In the genomic region with DNA sequence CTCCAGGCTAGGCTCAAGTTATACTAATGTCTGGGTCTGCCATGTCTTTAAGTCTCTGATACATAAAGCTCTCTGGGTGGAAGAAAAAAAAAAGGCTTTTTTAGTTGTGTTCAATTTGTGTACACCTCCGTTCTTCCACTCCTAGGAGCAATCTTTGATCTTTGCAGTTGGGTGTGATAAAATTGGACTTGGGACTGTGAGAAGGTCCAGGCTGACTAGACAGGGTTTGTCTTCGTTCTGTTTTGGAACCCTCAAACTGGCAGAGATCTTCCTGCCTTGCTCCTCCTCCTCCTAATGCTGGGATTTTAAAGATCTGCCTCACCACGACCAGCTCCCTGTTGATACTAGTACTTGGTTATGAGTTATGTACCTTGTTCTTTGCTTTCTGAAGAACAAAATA, we compare ENCODE assay signal across 7 mouse cellular contexts. TPM values are rescaled to one million over a fixed set of nuclear protein-coding genes. Genes with fewer than 3 reads are reported as not detected.
"Had no signal": no experiment of that assay in that cellular context is flagged by ENCODE, and none has a peak within 500 bp of the region (broad histone marks: within the 10 kb centered on the region; RNA-seq: fewer than 3 reads in every experiment).

No protein-coding gene starts in this region.

RNA-seq across cellular contexts. Expression of gene Pnp2, which starts 1.4 kb away (rescaled TPM):
- polyA plus RNA-seq: stomach, embryonic 14.5 days had no signal

RNA-seq across cellular contexts. Expression of gene Gm49342, which starts 12.8 kb away (rescaled TPM):
- total RNA-seq: neutrophil, adult 5-6 weeks had no signal
- polyA plus RNA-seq: kidney, postnatal 0 days; limb, embryonic 11.5 days; limb, embryonic 15.5 days; lung, postnatal 0 days; neural tube, embryonic 12.5 days; stomach, embryonic 14.5 days had no signal
